Mouse (Mus musculus) heart, postnatal 0 days (tissue): ENCODE results near the gene Foxd3. TPM values are rescaled to one million over a fixed set of nuclear protein-coding genes. Genes with fewer than 3 reads are reported as not detected.
A peak's percentile ranks its signal among the peaks of the same experiment; 100 is the strongest.

Experiments used
- ATAC-seq: fragments of 200-750 bp; cut with Nextera tagmentation; 2 replicates; pipeline ENCODE4 v1.8.0; 2017; ENCODE audit warnings: low read depth, moderate number of reproducible peaks, moderate library complexity; ENCODE audit not compliant: insufficient read depth
- DNase-seq: peaks from one replicate; pipeline ENCODE4 v3.0.0-alpha.2; 2016; ENCODE audit warnings: low spot score
- H3K27ac ChIP-seq: fragments of 300-500 bp; sonication (generic); 2 replicates; pipeline ENCODE4 v1.5.1; 2014; ENCODE audit warnings: low read depth, mild to moderate bottlenecking
- H3K27me3 ChIP-seq: fragments of 300-500 bp; sonication (generic); 2 replicates; pipeline ENCODE4 v1.6.1; 2014; ENCODE audit warnings: low read length, mixed read lengths; ENCODE audit not compliant: control insufficient read depth, insufficient read depth
- H3K36me3 ChIP-seq: fragments of 300-500 bp; sonication (generic); replicated peaks from 2 replicates; pipeline ENCODE4 v1.6.1; 2014; ENCODE audit warnings: low read length, mixed read lengths; ENCODE audit not compliant: control insufficient read depth, insufficient read depth
- H3K4me1 ChIP-seq: fragments of 300-500 bp; sonication (generic); 2 replicates; pipeline ENCODE4 v1.6.1; 2014; ENCODE audit warnings: antibody characterized with exemption; ENCODE audit not compliant: control insufficient read depth, insufficient read depth
- H3K4me2 ChIP-seq: fragments of 300-500 bp; sonication (generic); 2 replicates; pipeline ENCODE4 v1.6.1; 2014; ENCODE audit warnings: low read depth, mild to moderate bottlenecking, low read length, moderate library complexity
- H3K4me3 ChIP-seq: fragments of 300-500 bp; sonication (generic); 2 replicates; pipeline ENCODE4 v1.5.1; 2014; ENCODE audit warnings: low read depth, low read length
- H3K9ac ChIP-seq: fragments of 300-500 bp; sonication (generic); replicated peaks from 2 replicates; pipeline ENCODE4 v1.6.1; 2014; ENCODE audit warnings: low read depth, low read length, mixed read lengths
- H3K9me3 ChIP-seq: fragments of 300-500 bp; sonication (generic); replicated peaks from 2 replicates; pipeline ENCODE4 v1.6.1; 2016; ENCODE audit warnings: low read length; ENCODE audit not compliant: control insufficient read depth
- CTCF ChIP-seq: IDR thresholded peaks from 2 replicates; pipeline ENCODE4 v1.5.1; 2016; ENCODE audit warnings: antibody characterized with exemption, control low read depth, low read depth
- EP300 ChIP-seq: IDR thresholded peaks from 2 replicates; pipeline ENCODE4 v1.6.1; 2016; ENCODE audit warnings: antibody characterized with exemption, low read depth
- WGBS: fragments of 180-500 bp; shearing (Covaris S2); extraction: QIAGEN DNeasy Blood & Tissue Kit; methylation state at CpG from one replicate; pipeline ENCODE4 v1.1.7; 2014; 5-methylcytosine and 5-hydroxymethylcytosine counted together
- polyA plus RNA-seq: library from polyadenylated mRNA; unstranded; fragments of >200 nt; fragmentation: Nextera tagmentation; extraction: Ambion mirVana; gene quantifications from 2 replicates; pipeline ENCODE4 v1.2.1, GENCODE M21; 2015
- total RNA-seq: library from RNA; depleted of rRNA; stranded (reverse); fragments of >200 nt; gene quantifications from 2 replicates; pipeline ENCODE4 v1.2.3, GENCODE M21; 2014; ENCODE audit warnings: low replicate concordance

Foxd3 gene
- total and polyA plus RNA-seq, 2 experiments from 2014 or later: 0.65 TPM; not detected in 1

- Histone ChIP-seq H3K36me3 (no peaks in the 10 kb centered on the region), H3K9ac (no peak overlapping the region), H3K4me3 (peak overlapping the region; percentile 14; the same call in 1 of the 2 replicates), H3K27me3 (peaks cover 97% of the 10 kb centered on the region), H3K27ac (no peak overlapping the region), H3K4me2 (no peak overlapping the region), H3K9me3 (no peaks in the 10 kb centered on the region), H3K4me1 (peaks cover 4% of the 10 kb centered on the region; the same call in 1 of the 2 replicates)
- DNase-seq: no peak
- 4% methylated on average over 28 of the region's 28 CpGs for WGBS
- TF ChIP-seq CTCF (no peak), EP300 (no peak)
- ATAC-seq: no peak
Observed at GRCm38 (mm10) chr4:99659361-99660072, 3.4 kb downstream of the Foxd3 start.

- Histone ChIP-seq H3K36me3 (no peaks in the 10 kb centered on the region), H3K9ac (no peak overlapping the region), H3K9me3 (no peaks in the 10 kb centered on the region), H3K4me3 (peak overlapping the region; percentile 23), H3K4me2 (no peak overlapping the region), H3K4me1 (peaks cover 4% of the 10 kb centered on the region; the same call in 1 of the 2 replicates), H3K27me3 (peaks cover 97% of the 10 kb centered on the region), H3K27ac (no peak overlapping the region)
- ATAC-seq (no peak), DNase-seq (peak; percentile 34)
- TF ChIP-seq EP300 (no peak), CTCF (no peak)
- WGBS: 2% methylated on average over 20 of the region's 20 CpGs
Observed at GRCm38 (mm10) chr4:99660073-99660611, 4.0 kb downstream of the Foxd3 start.

GRCm38 (mm10) chr4:99660981-99661380, 4.9 kb downstream of the Foxd3 start:
- no peak for TF ChIP-seq EP300
- TF ChIP-seq CTCF: peak; percentile 62
- H3K36me3 ChIP-seq: no peaks in the 10 kb centered on the region

GRCm38 (mm10) chr4:99661956-99662355, 5.9 kb downstream of the Foxd3 start:
- Histone ChIP-seq H3K4me2 (no peak overlapping the region), H3K9me3 (no peaks in the 10 kb centered on the region), H3K27ac (no peak overlapping the region), H3K27me3 (peaks cover 89% of the 10 kb centered on the region), H3K9ac (no peak overlapping the region), H3K4me1 (peaks cover 4% of the 10 kb centered on the region; the same call in 1 of the 2 replicates), H3K4me3 (no peak overlapping the region), H3K36me3 (no peaks in the 10 kb centered on the region)
- WGBS: 7% methylated on average over 12 of the region's 12 CpGs
- TF ChIP-seq CTCF: no peak
- TF ChIP-seq EP300: no peak
- DNase-seq (no peak), ATAC-seq (no peak)

More at GRCm38 (mm10) chr4:99660981-99661380, 4.9 kb downstream of the Foxd3 start:
- DNase-seq (no peak), ATAC-seq (no peak; the same call in 1 of the 2 replicates)
- WGBS: under 1% methylated on average over 11 of the region's 11 CpGs
- Histone ChIP-seq H3K4me3 (no peak overlapping the region), H3K9me3 (no peaks in the 10 kb centered on the region), H3K27ac (no peak overlapping the region), H3K9ac (no peak overlapping the region), H3K4me2 (no peak overlapping the region), H3K4me1 (peaks cover 4% of the 10 kb centered on the region; the same call in 1 of the 2 replicates), H3K27me3 (peaks cover 95% of the 10 kb centered on the region)

GRCm38 (mm10) chr4:99662431-99662830, 6.3 kb downstream of the Foxd3 start:
- Histone ChIP-seq H3K27me3 (peaks cover 85% of the 10 kb centered on the region), H3K4me1 (peaks cover 4% of the 10 kb centered on the region; the same call in 1 of the 2 replicates), H3K4me3 (no peak overlapping the region), H3K27ac (no peak overlapping the region), H3K9me3 (no peaks in the 10 kb centered on the region), H3K4me2 (no peak overlapping the region), H3K9ac (no peak overlapping the region), H3K36me3 (no peaks in the 10 kb centered on the region)
- WGBS: 13% methylated on average over 9 of the region's 9 CpGs
- ATAC-seq: no peak
- DNase-seq: no peak
- TF ChIP-seq CTCF (no peak), EP300 (no peak)
